ENCODE assay signal across 8 mouse cellular contexts in the genomic region with DNA sequence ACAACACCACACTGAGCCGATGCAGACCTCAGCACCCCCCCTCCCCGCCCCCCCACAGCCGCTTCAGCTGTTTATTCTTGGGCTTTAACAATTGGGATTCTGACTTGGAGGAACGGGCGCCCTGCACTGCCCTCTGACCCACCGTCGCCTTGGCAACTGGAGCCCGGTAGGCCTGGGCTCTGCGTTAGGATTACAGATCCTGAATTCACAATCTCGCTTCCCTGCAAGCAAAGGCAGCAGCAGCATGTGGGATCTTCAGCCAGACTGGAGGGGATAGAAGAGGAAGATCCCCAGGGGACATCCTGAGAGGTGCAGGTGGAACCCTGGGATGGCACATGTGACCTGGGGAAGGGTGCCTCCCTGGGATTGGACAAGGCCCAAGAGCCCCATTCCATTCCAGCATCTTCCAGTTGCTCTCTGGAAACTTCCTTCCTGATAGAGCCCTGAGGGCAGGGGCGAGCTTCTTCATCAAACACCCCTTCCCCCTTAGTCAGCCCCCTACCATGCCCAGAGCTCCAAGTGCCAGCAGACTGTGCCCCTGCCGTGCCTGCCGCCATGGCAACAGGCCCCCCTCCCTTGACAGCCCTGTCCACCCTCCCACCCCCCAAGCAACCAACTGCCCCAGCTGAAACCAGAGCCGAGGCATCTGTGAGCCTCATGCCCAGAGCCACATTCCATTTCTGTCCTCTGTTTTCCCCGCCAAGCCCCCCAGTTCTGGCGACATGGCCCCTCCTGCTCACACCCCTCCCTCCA. TPM values are rescaled to one million over a fixed set of nuclear protein-coding genes. Genes with fewer than 3 reads are reported as not detected.
DNase-seq lines count a peak whose midpoint lies in the region; ATAC-seq and TF ChIP-seq lines count a peak whose summit lies in the region.

No protein-coding gene starts in this region.

- H3K4me1 ChIP-seq in heart, embryonic 13.5 days = peaks cover 100% of the 10 kb centered on the region
- peaks cover 56% of the 10 kb centered on the region for H3K4me1 ChIP-seq in cortical plate, adult 2 months (ENCODE audit: control insufficient read depth, insufficient read depth, low read length)
- H3K4me1 ChIP-seq in hindbrain, embryonic 12.5 days = peaks cover 100% of the 10 kb centered on the region
- peaks cover 100% of the 10 kb centered on the region for H3K4me1 ChIP-seq in midbrain, embryonic 15.5 days

- H3K36me3 ChIP-seq in heart, embryonic 13.5 days = no peaks in the 10 kb centered on the region
- H3K36me3 ChIP-seq in hindbrain, embryonic 12.5 days = no peaks in the 10 kb centered on the region
- H3K36me3 ChIP-seq in midbrain, embryonic 15.5 days (replicated peaks) = no peaks in the 10 kb centered on the region

- H3K27ac ChIP-seq in heart, embryonic 13.5 days (replicated peaks) = peak overlapping the region; percentile 96
- H3K27ac ChIP-seq in cortical plate, adult 2 months (ENCODE audit: insufficient read depth, low read length) = peak overlapping the region; percentile 41; the same call in 1 of the 2 replicates
- peak overlapping the region; percentile 90 for H3K27ac ChIP-seq in hindbrain, embryonic 12.5 days
- H3K27ac ChIP-seq in midbrain, embryonic 15.5 days = peak overlapping the region; percentile 85

- 28% methylated on average over 15 of the region's 16 CpGs for WGBS in heart, embryonic 13.5 days
- 4% methylated on average over 16 of the region's 16 CpGs for WGBS in hindbrain, embryonic 12.5 days
- 7% methylated on average over 16 of the region's 16 CpGs for WGBS in midbrain, embryonic 15.5 days

- ATAC-seq in heart, embryonic 13.5 days (ENCODE audit: extremely low read depth, insufficient number of reproducible peaks, low FRiP score, low TSS enrichment) = no peak
- ATAC-seq in hindbrain, embryonic 12.5 days (ENCODE audit: low FRiP score) = peak; percentile 46
- peak; percentile 24; the same call in 1 of the 2 replicates for ATAC-seq in midbrain, embryonic 15.5 days (replicated peaks)
- ATAC-seq in megakaryocyte progenitor cell, adult 5-6 weeks (replicated peaks; ENCODE audit: poor library complexity) = no peak

- no peak overlapping the region for H3K4me3 ChIP-seq in heart, embryonic 13.5 days
- H3K4me3 ChIP-seq in cortical plate, adult 2 months (ENCODE audit: insufficient read depth, low read length) = no peak overlapping the region
- H3K4me3 ChIP-seq in hindbrain, embryonic 12.5 days = no peak overlapping the region
- H3K4me3 ChIP-seq in midbrain, embryonic 15.5 days = no peak overlapping the region

- H3K4me2 ChIP-seq in heart, embryonic 13.5 days = peak overlapping the region; percentile 16; the same call in 1 of the 2 replicates
- H3K4me2 ChIP-seq in hindbrain, embryonic 12.5 days (replicated peaks) = peak overlapping the region; percentile 31
- peak overlapping the region; percentile 32 for H3K4me2 ChIP-seq in midbrain, embryonic 15.5 days

- DNase-seq in heart, adult 18-20 months = no peak
- no peak for DNase-seq in spleen, postnatal 4 days (ENCODE audit: low spot score in 2 of 2)
- no peak for DNase-seq in spleen, postnatal 36 days (ENCODE audit: low spot score in 2 of 2)

- H3K9ac ChIP-seq in heart, embryonic 13.5 days = peak overlapping the region; percentile 75
- H3K9ac ChIP-seq in hindbrain, embryonic 12.5 days = peak overlapping the region; percentile 20; the same call in 1 of the 2 replicates
- peak overlapping the region; percentile 13; the same call in 1 of the 2 replicates for H3K9ac ChIP-seq in midbrain, embryonic 15.5 days

- no peaks in the 10 kb centered on the region for H3K27me3 ChIP-seq in heart, embryonic 13.5 days (replicated peaks)
- no peaks in the 10 kb centered on the region for H3K27me3 ChIP-seq in hindbrain, embryonic 12.5 days
- no peaks in the 10 kb centered on the region for H3K27me3 ChIP-seq in midbrain, embryonic 15.5 days (replicated peaks)

- no peaks in the 10 kb centered on the region for H3K9me3 ChIP-seq in heart, embryonic 13.5 days
- H3K9me3 ChIP-seq in hindbrain, embryonic 12.5 days (replicated peaks) = no peaks in the 10 kb centered on the region
- no peaks in the 10 kb centered on the region for H3K9me3 ChIP-seq in midbrain, embryonic 15.5 days

- no peak for TF ChIP-seq CTCF in cortical plate, adult 2 months (IDR thresholded peaks at IDR 0.05; ENCODE audit: extremely low read depth, insufficient read depth, low read length)

- no peak for TF ChIP-seq POLR2A in cortical plate, adult 2 months (IDR thresholded peaks at IDR 0.05; ENCODE audit: extremely low read depth, insufficient read depth, low read length)

RNA-seq across cellular contexts. Expression of gene Ahdc1, which starts 36.5 kb away (rescaled TPM):
- polyA plus RNA-seq in heart, embryonic 13.5 days (2015; fragmentation: Nextera tagmentation; extraction: Ambion mirVana) = 6.5 and 6.9 TPM in 2 replicates
- 10 to 100 TPM; 36.3 to 38.5 TPM for total RNA-seq in heart, adult 18-20 months (2021)
- 23.8 and 26.4 TPM in 2 replicates for polyA plus RNA-seq in cortical plate, adult 2 months (2012; rRNA removed)
- 12.8 and 15.3 TPM in 2 replicates for polyA plus RNA-seq in hindbrain, embryonic 12.5 days (2016; fragmentation: Nextera tagmentation; extraction: Ambion mirVana)
- 13.5 and 14.4 TPM in 2 replicates for polyA plus RNA-seq in midbrain, embryonic 15.5 days (2015; fragmentation: Nextera tagmentation; extraction: Ambion mirVana)
- total RNA-seq in megakaryocyte progenitor cell, adult 5-6 weeks (2015) = 4.1 and 5.3 TPM in 2 replicates
- 0.81 and 3.8 TPM in 2 replicates for total RNA-seq in megakaryocyte progenitor cell, adult 5-6 weeks (2017)

Comparison
In these comparisons a context has a peak if more than half of its experiments do, and no peak if none do; other contexts are left out.
1. ATAC-seq: peak in hindbrain, embryonic 12.5 days (single experiment) and midbrain, embryonic 15.5 days (single experiment); none in heart, embryonic 13.5 days (single experiment) and megakaryocyte progenitor cell, adult 5-6 weeks (single experiment).
2. H3K27ac ChIP-seq: peak in every context shown above with its lines; median percentile 96 in heart, embryonic 13.5 days; 90 in hindbrain, embryonic 12.5 days; 85 in midbrain, embryonic 15.5 days; 41 in cortical plate, adult 2 months.
3. H3K9ac ChIP-seq: peak in every context shown above with its lines; median percentile 75 in heart, embryonic 13.5 days; 20 in hindbrain, embryonic 12.5 days; 13 in midbrain, embryonic 15.5 days.
4. Peak in every context shown above with its lines, with median percentiles within 50 percentile points of each other: H3K4me2 ChIP-seq.